Mouse (Mus musculus): ENCODE results near the gene Srpr.

Srpr gene

GRCm38 (mm10) chr9:35264509-35264908 lies 64.5 kb downstream of the Srpr start:
- DNase-seq = no peak

GRCm38 (mm10) chr9:35267146-35267975 lies 67.4 kb downstream of the Srpr start, which contains the start of the genes Fam118b and Rpusd4:
TSS of gene Fam118b (minus strand) at chr9:35267805.
TSS of gene Rpusd4 (plus strand) at chr9:35267865.
- DNase-seq = peak; percentile 93

GRCm38 (mm10) chr9:35267976-35268715 lies 68.2 kb downstream of the Srpr start:
- no peak for DNase-seq

GRCm38 (mm10) chr9:35277855-35278365 lies 77.9 kb downstream of the Srpr start:
- no peak for DNase-seq

GRCm38 (mm10) chr9:35278451-35278850 lies 78.5 kb downstream of the Srpr start:
- no peak for DNase-seq

GRCm38 (mm10) chr9:35282006-35282850 lies 82.3 kb downstream of the Srpr start:
- peak; percentile 74 for DNase-seq

GRCm38 (mm10) chr9:35282851-35283200 lies 82.9 kb downstream of the Srpr start:
- no peak for DNase-seq

- DNase-seq = peak; percentile 28
Measured at GRCm38 (mm10) chr9:35283415-35284069, 83.6 kb downstream of the Srpr start.

GRCm38 (mm10) chr9:35284351-35284750 lies 84.4 kb downstream of the Srpr start:
- no peak for DNase-seq

- DNase-seq = no peak
Measured at GRCm38 (mm10) chr9:35286351-35286750, 86.4 kb downstream of the Srpr start.

- DNase-seq = no peak
Measured at GRCm38 (mm10) chr9:35289992-35290391, 90.0 kb downstream of the Srpr start.

- no peak for DNase-seq
Measured at GRCm38 (mm10) chr9:35290417-35290816, 90.4 kb downstream of the Srpr start.

- DNase-seq = no peak
Measured at GRCm38 (mm10) chr9:35290916-35291315, 90.9 kb downstream of the Srpr start.

- DNase-seq = no peak
Measured at GRCm38 (mm10) chr9:35293465-35293864, 93.5 kb downstream of the Srpr start.
